Mouse (Mus musculus) frontal cortex, postnatal 36 days (tissue): ENCODE measurements at regions not wholly inside any gene's neighbourhood (a gene's known extent, or its start where the extent isn't known, plus 50 kb on each side); places are given as distances from the start of the nearest gene placed in this dataset.

Experiments used
- DNase-seq, 2 experiments: peaks; one replicate each; pipeline ENCODE4 v3.0.0; 2022; ENCODE audit warnings: low spot score in 2 of 2

- DNase-seq = peak; percentile 6 to 7
Measured at GRCm38 (mm10) chr2:133614672-133615071, 62.7 kb downstream of the Bmp2 start.

GRCm38 (mm10) chr2:133615299-133615698 is 63.3 kb downstream of the Bmp2 start:
- DNase-seq = no peak

GRCm38 (mm10) chr2:133617317-133617835 is 65.4 kb downstream of the Bmp2 start:
- no peak for DNase-seq

GRCm38 (mm10) chr2:133622523-133622922 is 70.6 kb downstream of the Bmp2 start:
- no peak for DNase-seq

- no peak for DNase-seq
Measured at GRCm38 (mm10) chr2:133625542-133625941, 73.6 kb downstream of the Bmp2 start.

- no peak for DNase-seq
Measured at GRCm38 (mm10) chr2:133628874-133629273, 76.9 kb downstream of the Bmp2 start.

- DNase-seq = no peak
Measured at GRCm38 (mm10) chr2:133635434-133635833, 83.5 kb downstream of the Bmp2 start.

GRCm38 (mm10) chr2:133649874-133650481 is 98.0 kb downstream of the Bmp2 start:
- no peak for DNase-seq

GRCm38 (mm10) chr2:133666331-133667054 is 114.5 kb downstream of the Bmp2 start:
- no peak for DNase-seq

GRCm38 (mm10) chr2:133667055-133667395 is 115.1 kb downstream of the Bmp2 start:
- DNase-seq = no peak

GRCm38 (mm10) chr2:133669821-133670220 is 117.9 kb downstream of the Bmp2 start:
- DNase-seq = no peak

GRCm38 (mm10) chr2:133671528-133671927 is 119.6 kb downstream of the Bmp2 start:
- DNase-seq = no peak

- DNase-seq = no peak
Measured at GRCm38 (mm10) chr2:133684367-133684766, 132.4 kb downstream of the Bmp2 start.

- no peak for DNase-seq
Measured at GRCm38 (mm10) chr2:133688121-133688787, 136.3 kb downstream of the Bmp2 start.

- DNase-seq = no peak
Measured at GRCm38 (mm10) chr2:133688788-133689155, 136.8 kb downstream of the Bmp2 start.

GRCm38 (mm10) chr2:133708735-133709584 is 157.0 kb downstream of the Bmp2 start:
- no peak for DNase-seq

GRCm38 (mm10) chr2:133716243-133716642 is 164.3 kb downstream of the Bmp2 start:
- no peak for DNase-seq

GRCm38 (mm10) chr2:133717076-133717475 is 165.1 kb downstream of the Bmp2 start:
- no peak for DNase-seq

- peak; percentile 31 to 49 for DNase-seq
Measured at GRCm38 (mm10) chr2:133724310-133724709, 172.4 kb downstream of the Bmp2 start.

- DNase-seq = no peak
Measured at GRCm38 (mm10) chr2:133724757-133725156, 172.8 kb downstream of the Bmp2 start.

GRCm38 (mm10) chr2:133734469-133735225 is 182.7 kb downstream of the Bmp2 start:
- no peak for DNase-seq
